Mouse (Mus musculus): ENCODE measurements around the gene Tnfrsf1a. TPM values are rescaled to one million over a fixed set of nuclear protein-coding genes. Genes with fewer than 3 reads are reported as not detected.
A peak's percentile ranks its signal among the peaks of the same experiment; 100 is the strongest.

Tnfrsf1a gene
- total RNA-seq, 2 experiments from 2014 or later, result 11.5 to 12.7 TPM

DNA sequence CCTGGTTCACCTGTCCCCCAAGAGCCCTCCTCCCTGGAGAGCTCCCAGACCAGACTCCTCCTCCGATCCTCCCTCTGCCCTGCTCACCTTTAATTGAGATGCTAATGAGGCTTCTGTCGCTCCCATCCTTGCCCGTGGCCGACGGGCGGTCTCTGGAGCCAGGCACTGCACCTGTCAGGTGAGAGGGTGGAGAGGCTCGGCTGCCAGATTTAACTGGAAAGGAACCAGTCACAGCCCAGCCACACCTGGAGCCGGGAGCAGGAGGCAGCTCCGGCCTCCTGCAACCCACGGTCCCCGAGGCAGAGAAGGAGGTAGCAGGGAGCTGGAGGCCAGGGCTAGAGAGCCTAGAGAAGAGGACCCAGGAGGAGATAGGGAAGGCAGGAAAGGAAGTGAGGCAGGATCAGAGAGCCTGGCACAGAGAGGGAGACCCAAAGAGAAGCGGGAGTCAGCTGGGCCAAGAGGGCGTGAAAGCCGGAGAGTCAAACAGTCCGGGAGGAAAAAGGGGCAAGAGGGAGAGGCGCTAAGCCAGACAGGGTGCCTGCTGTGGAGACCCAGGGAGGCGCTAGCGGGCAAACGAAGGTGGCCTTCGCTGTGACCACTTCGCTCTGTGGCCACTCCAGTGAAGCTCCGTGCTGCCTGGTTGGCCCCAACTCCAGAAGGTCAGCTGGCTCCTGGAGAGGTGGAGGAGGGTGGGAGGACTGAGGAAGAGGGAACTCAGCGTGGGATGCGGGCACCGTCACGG is 27.9 kb upstream of the Tnfrsf1a start:
- DNase-seq (ENCODE audit: low spot score in 2 of 2), result no peak
- intact Hi-C loops (cut with DNase I), result no loop called here

DNA sequence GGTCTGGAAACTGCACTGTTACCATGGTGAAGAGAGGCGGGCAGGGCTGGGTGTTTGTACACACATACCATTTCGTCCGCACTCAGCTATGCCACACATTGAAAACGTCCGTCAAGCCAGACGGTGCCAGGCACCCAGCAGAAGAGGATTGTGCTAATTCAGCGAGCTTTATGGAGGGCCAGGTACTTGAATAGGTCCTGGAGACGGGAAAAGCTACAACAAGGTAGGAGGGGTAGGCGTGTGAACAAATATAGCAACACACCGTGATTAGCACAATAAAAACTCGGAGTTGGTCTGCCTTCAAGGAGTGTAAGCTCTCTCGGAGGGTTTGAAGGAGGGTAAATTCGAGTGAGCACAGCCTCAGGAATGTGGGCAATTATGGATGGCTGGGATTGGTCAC is 26.4 kb upstream of the Tnfrsf1a start:
- intact Hi-C loops (cut with DNase I), result no loop called here

DNA sequence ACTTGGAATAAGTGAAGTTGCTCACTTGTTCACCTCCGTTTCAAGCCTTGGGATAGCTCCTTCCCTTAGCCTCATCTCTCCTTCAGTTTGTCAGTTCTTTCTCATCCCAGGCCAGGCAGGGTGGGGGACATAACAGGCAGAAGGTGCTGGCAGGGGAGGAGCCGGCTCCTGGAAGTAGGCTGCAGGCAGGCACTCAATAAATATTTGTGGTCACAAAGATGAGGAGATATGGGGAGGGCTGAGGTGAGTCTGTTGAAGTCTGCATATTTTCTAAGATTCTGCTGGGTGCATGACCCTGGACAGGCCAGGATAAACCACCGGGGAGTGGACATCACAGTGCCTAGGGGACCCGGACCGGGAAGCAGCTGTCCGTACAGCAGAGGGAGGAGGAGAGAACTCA is 25.6 kb upstream of the Tnfrsf1a start:
- intact Hi-C loops (cut with DNase I), result no loop called here
- DNase-seq (ENCODE audit: low spot score in 2 of 2), result no peak

More for the DNA sequence above, 26.4 kb upstream of the Tnfrsf1a start:
- DNase-seq (ENCODE audit: low spot score in 2 of 2), result peak; percentile 20 to 24

DNA sequence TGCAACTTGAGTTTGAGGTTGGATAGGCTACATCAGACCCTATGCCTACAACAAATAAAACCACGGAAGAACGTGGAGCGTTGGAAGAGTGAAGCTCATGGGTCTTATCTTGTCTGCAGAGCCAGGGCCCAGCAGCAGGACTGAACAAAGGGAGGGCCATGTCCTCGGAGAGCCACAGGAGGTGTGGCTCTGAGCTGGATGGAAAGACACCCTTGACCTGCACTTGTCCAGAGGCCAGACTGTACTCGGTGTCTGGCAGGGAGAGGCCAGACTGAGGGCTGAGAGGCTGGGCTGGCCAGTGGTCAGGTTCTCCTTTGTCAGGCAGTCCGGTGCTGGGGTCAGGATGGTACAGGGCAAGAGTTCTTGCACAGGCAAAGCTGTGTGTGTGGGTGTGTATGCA is 23.8 kb upstream of the Tnfrsf1a start:
- DNase-seq (ENCODE audit: low spot score in 2 of 2), result no peak
- intact Hi-C loops (cut with DNase I), result no loop called here

DNA sequence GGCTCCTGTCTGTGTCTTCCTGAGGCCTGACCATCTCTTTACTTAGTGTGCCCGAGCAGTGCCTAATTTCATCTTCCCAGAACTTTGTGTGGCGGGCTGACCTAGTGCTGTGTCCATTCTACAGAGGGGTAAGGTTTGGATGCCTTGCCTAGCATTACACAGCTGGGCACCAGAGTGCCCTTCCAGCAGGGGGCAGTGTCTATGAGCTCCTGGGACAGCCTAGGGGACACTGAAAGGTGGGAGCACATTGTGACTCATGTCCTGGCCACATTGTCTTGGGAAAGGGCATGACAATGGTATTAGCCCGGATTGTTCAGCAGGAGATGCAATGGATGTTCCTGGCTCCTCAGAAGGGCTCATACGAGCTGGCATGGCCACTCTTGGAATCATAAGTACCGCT is 20.9 kb upstream of the Tnfrsf1a start:
- intact Hi-C loops (cut with DNase I), result no loop called here
- DNase-seq (ENCODE audit: low spot score in 2 of 2), result no peak

DNA sequence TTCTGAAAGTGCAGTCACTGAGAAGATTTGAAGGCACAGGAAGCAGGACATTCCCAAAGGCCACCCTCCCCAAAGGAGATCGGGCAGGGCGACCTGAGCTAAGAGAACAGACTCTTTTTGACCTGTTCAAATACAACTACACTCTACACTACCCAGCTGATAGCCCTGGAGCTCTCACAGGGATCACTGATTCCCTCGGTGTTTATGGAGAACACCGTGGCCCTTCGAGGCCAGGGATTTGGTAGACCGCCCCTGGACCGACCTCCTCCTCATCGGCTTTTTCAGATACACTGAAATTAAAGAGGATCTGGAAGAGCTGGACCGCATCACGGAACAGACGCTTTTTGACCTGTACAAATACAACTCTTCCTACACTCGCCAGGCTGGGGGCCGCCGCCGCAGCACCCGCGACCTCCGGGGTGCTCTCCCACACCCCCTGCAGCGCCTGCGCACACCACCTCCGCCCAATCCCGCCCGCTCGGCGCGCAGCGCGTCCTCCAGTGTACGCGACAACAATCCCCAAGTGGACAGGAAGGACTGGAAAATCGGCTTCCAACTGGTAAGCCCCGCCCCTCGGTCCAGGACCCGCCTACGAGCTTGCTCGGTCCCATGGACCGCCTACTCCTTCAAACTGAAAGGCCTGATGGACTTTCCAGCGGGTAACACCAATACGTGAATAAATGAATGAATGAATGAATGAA is 18.4 kb upstream of the Tnfrsf1a start:
- intact Hi-C loops (cut with DNase I), result no loop called here
- DNase-seq (ENCODE audit: low spot score in 2 of 2), result peak; percentile 60 to 73

DNA sequence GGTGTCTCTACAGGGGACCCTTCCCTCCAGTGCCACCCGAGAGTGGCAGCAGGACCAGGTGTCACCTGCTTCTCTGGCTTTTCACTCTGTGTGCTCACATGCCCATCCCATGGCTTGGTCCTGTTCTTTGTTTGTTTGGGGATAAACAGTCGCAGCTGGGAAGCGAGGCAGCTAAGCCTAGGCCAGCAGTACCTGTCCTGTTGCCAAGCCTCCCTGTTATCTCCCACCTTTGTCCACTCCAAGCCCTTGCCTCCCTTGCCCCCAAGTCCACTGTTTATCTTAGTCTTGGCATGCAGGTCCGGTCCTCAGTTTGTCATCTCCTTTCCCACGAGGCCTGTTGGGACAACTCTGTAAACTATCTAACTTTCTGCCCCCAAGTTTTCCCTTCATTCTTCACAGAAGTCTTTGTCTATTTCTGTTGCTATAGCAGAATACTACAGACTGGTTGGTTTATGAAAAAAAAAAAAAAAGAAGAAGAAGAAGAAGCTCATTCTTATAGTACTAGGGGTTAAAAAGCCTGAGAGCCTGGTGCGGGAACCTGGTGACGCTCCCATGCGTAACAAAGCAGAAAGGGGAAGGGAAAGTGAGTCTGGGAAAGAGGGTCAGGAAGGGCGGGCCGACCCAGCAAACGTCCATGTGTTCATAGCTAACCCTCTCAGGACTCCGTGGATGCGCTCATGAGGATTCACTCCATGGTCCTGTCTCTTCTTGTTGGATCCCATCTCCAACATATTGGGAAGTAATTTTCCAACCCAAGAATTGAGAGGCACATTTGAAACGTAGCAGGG is 15.9 kb upstream of the Tnfrsf1a start:
- DNase-seq (ENCODE audit: low spot score in 2 of 2), result no peak
- intact Hi-C loops (cut with DNase I), result no loop called here

DNA sequence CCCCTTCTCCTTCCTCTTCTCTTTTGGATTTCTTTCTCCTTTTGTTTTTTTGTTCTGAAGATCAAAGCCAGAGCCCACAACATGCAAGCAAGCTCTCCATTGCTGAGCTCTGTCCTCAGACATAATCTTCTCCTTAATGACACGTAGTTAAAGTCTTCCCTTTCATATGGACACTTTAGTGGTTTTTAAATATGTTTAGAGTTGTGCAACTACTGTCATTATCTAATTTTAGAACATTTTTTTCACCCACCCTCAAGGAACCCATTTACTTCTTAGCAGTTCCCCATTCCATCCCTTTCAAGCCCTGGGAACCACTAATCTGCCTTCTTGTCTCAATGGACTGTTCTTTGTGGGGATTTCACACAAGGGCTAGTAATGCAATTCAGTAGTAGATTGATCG is 14.8 kb upstream of the Tnfrsf1a start:
- intact Hi-C loops (cut with DNase I), result no loop called here
- no peak for DNase-seq (ENCODE audit: low spot score in 2 of 2)

DNA sequence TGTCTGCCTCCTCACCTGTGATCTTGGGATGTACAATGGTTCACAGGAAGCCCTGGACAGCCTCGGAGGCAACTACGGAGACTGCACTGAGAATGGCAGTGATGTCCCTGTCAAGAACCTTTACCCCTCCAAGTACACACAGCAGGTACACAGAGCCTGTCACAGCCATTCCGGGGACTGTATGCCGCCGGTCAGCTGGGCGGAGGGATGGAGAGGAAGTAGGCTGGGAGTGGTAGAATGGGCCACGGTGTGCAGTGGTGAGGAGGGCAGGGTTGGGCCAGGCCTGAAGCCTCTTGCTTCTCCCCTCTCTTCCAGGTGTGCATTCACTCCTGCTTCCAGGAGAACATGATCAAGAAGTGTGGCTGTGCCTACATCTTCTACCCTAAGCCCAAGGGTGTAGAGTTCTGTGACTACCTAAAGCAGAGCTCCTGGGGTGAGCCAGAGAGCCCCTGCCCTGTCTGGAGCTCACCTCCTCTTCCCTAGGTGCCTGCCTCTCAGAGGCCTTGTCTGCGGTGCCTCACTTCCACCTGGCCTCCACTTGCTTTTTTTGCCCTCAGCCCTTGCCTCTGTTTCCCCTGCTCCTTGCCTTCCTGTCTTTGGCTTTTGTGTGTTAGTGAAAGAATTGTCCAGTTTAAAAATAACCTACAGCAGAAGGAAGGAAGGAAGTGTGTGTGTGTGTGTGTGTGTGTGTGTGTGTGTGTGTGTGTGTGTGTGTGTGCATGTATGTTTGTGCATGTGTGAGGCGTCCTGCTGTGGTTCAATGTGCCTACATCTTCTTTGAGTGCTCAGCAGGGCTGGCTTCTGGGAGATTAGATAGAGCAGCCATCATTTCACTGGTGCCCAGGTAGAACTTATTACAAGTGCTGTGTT is 10.1 kb upstream of the Tnfrsf1a start:
- intact Hi-C loops (cut with DNase I), result no loop called here
- DNase-seq (ENCODE audit: low spot score in 2 of 2), result no peak

DNA sequence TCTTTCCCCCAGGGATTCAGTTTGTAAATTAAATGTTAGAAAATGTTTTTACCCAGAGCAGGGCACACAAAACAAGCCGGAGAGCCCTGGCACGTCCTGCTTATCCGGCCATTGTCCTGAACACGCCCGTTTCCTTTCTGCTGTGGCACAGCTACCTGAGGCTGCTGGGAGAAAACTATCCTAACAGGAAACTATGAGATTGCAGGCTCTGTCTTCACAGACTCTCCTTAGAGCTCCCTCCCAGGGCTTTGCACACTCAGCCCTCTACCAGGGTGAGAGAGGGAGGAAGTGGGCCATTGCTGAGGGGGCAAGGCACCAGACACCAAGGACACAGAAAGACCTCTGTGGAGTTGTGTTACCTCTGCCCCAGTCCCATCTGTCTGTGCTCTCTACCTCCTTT is 8.9 kb upstream of the Tnfrsf1a start:
- no peak for DNase-seq (ENCODE audit: low spot score in 2 of 2)

DNA sequence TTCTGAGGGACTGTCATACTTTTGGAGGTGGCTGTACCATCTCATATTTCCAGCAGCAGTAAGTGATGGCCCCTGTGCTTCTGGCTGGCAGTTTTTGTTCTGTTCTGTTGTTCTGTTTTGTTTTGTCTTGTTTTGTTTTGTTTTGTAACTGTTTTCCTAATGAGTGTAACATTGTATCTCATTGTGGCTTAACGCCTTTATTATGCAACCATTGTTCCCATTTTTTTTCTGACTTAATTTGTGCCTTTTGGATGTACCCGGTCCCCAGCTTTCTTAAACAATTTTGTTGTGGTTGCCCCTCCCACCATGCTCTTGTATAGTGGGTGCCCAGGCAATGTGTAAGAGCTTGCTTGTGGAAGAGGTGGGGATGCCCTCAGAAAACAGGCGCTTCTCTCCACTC is 7.0 kb upstream of the Tnfrsf1a start:
- intact Hi-C loops (cut with DNase I), result no loop called here
- no peak for DNase-seq (ENCODE audit: low spot score in 2 of 2)

More for the DNA sequence above, 8.9 kb upstream of the Tnfrsf1a start:
- intact Hi-C loops (cut with DNase I), result no loop called here

DNA sequence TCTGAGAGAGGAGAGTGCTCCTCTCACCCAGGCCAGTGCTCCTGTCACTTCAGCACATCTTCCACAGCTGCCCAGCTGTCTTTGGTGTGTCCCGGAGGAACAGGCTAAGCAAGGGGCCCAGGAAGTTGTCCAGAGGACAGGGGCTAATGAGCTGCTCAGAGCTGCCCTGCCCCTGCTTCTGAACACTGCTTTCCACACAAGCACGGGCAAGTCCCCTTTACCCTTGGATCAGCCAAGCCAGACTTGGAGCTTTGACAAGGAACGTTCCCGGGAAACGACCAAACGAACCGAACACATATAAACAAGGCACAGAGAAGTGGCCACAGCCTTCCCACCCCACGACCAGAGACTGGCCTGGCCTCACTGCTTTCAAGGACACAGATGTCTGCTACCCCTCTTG is 5.1 kb upstream of the Tnfrsf1a start:
- intact Hi-C loops (cut with DNase I), result no loop called here
- DNase-seq (ENCODE audit: low spot score in 2 of 2), result no peak

DNA sequence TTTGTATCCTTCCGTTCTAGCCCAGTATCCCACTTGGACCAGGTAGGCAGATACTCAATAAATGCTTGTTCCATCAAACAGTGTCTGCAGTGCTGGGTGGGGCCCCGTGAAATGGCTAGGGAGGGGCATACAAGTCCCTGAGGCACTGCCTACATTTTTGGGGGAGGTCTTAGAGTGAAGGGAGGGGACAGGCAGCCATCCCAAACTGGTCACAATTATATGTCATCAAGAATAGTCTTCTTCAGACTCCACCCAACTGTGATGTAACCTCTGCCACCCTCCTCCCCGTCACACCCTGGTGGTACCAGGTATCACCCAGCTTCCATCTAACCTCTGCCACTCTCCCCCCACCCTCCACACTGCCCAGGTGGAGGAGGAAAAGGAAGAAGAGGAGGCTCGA is 4.3 kb upstream of the Tnfrsf1a start:
- intact Hi-C loops (cut with DNase I), result no loop called here
- DNase-seq (ENCODE audit: low spot score in 2 of 2), result no peak

DNA sequence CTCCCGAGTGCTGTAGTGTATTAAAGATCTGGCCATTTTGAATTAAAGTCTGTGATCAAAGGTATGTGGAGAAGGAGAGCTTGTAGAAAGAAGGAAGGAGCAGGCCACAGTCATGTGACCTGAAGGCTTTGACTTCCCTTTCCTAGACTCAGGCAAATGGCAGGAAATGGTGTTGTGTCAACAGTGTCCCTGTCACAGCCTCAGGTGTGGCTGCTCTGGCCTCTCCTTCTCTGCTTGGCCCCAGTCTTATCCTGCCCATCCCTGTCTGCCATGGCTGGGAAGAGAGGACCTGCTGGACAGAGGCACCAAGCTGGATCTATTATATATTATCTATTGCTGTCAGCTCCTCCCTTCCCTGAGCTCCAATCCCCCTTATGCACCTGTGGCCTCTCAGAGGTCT is 3.5 kb upstream of the Tnfrsf1a start:
- intact Hi-C loops (cut with DNase I), result no loop called here

DNA sequence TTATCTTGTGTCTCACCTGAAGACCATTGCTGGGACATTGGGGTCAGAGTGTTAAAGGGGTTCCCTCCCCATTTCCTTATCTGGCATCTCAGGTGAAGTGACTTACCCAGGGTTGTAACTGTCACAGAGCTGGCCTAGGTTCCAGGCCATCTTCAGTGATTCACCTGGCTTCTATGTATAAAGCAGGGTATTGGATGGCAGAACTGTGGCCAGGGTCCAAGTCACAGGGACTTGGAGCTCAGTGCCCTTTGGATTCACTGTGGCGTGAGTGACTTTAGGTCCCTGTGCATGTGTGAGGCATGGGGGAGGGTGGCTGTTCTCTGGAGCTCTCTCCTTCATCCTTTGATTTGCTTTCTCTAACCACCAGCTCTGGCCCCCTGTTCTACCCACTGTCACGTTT is 3.1 kb upstream of the Tnfrsf1a start:
- no peak for DNase-seq (ENCODE audit: low spot score in 2 of 2)
- intact Hi-C loops (cut with DNase I), result no loop called here

More for the DNA sequence above, 3.5 kb upstream of the Tnfrsf1a start:
- DNase-seq (ENCODE audit: low spot score in 2 of 2), result no peak

DNA sequence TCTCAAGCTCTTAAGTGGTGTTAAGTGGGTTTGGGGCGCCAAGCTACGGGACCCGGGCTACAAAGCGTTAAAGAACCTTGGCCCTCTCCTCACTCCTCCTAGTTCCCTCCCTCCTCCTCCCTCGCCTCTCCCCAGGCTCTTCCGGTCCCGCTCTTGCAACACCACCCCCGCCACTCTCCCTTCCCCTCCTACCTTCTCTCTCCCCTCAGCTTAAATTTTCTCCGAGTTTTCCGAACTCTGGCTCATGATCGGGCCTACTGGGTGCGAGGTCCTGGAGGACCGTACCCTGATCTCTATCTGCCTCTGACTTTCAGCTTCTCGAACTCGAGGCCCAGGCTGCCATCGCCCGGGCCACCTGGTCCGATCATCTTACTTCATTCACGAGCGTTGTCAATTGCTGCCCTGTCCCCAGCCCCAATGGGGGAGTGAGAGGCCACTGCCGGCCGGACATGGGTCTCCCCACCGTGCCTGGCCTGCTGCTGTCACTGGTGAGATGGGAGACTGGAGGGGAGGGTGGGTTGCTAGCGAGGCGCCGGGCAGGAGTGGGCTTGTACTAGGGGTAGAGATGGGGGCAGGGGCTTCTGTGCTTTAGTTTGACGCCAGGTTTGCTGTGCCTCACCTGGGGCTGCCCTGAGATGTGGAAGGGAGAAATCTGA is 541 bp downstream of the Tnfrsf1a start:
- DNase-seq (ENCODE audit: low spot score in 2 of 2), result peak in 1 of 2 experiments; percentile 31
- intact Hi-C loops (cut with DNase I), result no loop called here

DNA sequence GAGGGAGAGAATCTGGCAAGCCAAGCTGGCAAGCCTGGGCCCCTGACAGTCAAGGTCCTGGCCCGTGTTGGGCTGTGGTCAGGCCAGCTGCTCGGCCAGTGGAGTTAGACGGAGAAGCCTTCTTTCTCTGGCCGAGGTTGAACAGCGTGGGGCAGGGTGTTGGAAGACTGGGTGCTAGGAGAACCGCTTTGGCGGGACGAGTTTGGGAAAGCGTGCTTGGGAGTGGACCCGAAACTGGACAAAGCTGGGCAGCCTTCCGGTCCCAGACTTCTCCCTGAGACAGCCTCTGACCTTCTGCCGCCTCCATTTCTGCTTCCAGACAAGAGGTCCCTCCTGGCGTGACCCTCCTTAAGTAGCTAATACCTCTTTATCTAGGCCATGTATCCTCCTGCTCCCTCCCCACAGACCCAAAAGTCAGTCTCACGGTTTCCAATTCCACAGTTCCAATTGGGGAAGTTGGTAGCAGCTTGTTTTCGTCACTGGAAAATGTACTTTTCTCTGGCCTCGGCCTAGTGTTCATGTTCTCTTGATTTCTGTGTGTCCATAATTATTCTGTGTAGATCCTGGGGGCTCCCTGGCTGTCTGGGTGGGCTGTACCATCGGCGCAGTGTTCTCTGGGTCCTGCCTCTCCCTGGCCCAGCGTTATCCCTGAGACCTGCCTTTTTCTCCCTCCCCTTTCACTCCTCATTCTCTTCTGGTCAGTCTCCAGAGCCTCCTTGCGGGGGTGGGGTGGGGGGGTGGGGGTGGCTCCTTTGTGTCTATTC is 1.3 kb downstream of the Tnfrsf1a start:
- DNase-seq (ENCODE audit: low spot score in 2 of 2), result no peak
- intact Hi-C loops (cut with DNase I), result no loop called here

DNA sequence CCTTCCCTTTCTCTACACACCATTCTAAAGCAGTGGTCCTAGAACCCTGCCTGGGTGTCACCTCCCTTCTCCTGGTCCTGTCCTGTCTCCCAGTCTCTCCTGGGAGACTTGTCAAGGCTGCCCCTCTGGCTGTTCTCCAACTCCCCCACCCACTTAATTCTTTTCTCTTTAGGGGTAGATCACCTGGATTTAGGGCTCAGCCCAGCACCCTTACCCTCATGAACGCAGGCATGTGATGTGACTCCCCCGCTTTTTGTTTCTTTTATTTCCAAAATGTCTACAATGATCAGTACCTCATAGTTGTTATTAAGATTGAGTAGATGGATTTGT is 1.8 kb downstream of the Tnfrsf1a start:
- intact Hi-C loops (cut with DNase I), result no loop called here
- no peak for DNase-seq (ENCODE audit: low spot score in 2 of 2)

All from left cerebral cortex, postnatal 25 days (tissue).